9 mouse cellular contexts compared by ENCODE assay signal in the genomic region with DNA sequence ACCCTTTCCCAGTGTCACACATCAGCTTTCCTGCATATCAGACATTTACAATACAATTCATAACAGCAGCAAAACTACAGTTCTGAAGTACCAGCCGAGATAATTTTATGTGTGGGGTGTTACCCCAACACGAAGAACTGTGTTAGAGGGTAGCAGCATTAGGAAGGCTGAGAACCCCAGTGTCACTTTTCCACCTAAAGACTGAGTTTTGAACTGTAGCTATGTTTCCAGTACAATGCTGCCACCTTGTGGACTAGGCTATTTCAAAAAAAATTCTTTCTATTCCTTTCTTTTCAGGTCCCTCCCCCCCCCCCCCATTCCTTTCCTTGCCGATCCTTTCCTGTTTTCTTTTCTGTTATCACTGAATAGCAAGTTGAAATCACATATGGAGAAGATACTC. TPM values are rescaled to one million over a fixed set of nuclear protein-coding genes. Genes with fewer than 3 reads are reported as not detected.
DNase-seq lines count a peak whose midpoint lies in the region; ATAC-seq and TF ChIP-seq lines count a peak whose summit lies in the region.
"Had no signal": no experiment of that assay in that cellular context is flagged by ENCODE, and none has a peak within 500 bp of the region (broad histone marks: within the 10 kb centered on the region; RNA-seq: fewer than 3 reads in every experiment).

No protein-coding gene starts in this region.

- H3K36me3 ChIP-seq in kidney, adult 2 months (ENCODE audit: control insufficient read depth, insufficient read depth, low read length): no peaks in the 10 kb centered on the region
- H3K36me3 ChIP-seq in splenic B cell, adult 2 months (ENCODE audit: control insufficient read depth, insufficient read depth, low read length, poor library complexity, severe bottlenecking): no peaks in the 10 kb centered on the region
- H3K36me3 ChIP-seq: lung, embryonic 15.5 days had no signal

- TF ChIP-seq CTCF in kidney, adult 2 months (conservative IDR thresholded peaks at IDR 0.05; ENCODE audit: insufficient read depth, insufficient read length, low read depth, low read length): peak; percentile 24; the same call in 1 of the 2 replicates

- 14% methylated on average over 3 of the region's 3 CpGs for WGBS in kidney, adult 2 months

- no peaks in the 10 kb centered on the region for H3K4me1 ChIP-seq in kidney, adult 2 months (ENCODE audit: control insufficient read depth, insufficient read depth, low read length)
- H3K4me1 ChIP-seq: lung, embryonic 15.5 days had no signal

- H3K4me3 ChIP-seq in kidney, adult 2 months (ENCODE audit: insufficient read depth, low read depth, low read length): no peak overlapping the region
- H3K4me3 ChIP-seq: lung, embryonic 15.5 days had no signal

- no peak overlapping the region for H3K27ac ChIP-seq in kidney, adult 2 months (ENCODE audit: insufficient read depth, low read depth, low read length)
- H3K27ac ChIP-seq: lung, embryonic 15.5 days had no signal

- DNase-seq in kidney, adult 2 months: peak; percentile 66
- no peak for DNase-seq in kidney, adult 11 months
- peak; percentile 49 for DNase-seq in A20 (ENCODE audit: low read depth, low spot score)
- DNase-seq in cerebellum, postnatal 10 days: peak; percentile 48 to 65
- DNase-seq in layer of hippocampus, postnatal 10 days (ENCODE audit: low spot score in 2 of 2): peak; percentile 17 to 37
- DNase-seq in splenic B cell, adult 2 months (ENCODE audit: low read depth, low spot score): peak; percentile 56
- DNase-seq in right cerebral cortex, postnatal 4 days: no peak

- ATAC-seq in CD4-positive, CD25-positive, alpha-beta regulatory T cell, adult 4 months: peak; percentile 54

- TF ChIP-seq POLR2A in kidney, adult 2 months (IDR thresholded peaks at IDR 0.05; ENCODE audit: low read depth, low read length): no peak

- no peaks in the 10 kb centered on the region for H3K27me3 ChIP-seq in kidney, adult 2 months (replicated peaks; ENCODE audit: control insufficient read depth, insufficient read depth, low read length)
- H3K27me3 ChIP-seq in splenic B cell, adult 2 months (ENCODE audit: control insufficient read depth, insufficient read depth, low read length, poor library complexity, severe bottlenecking): no peaks in the 10 kb centered on the region
- H3K27me3 ChIP-seq: lung, embryonic 15.5 days had no signal

RNA-seq across cellular contexts. Expression of a gene that starts 12.4 kb away (rescaled TPM):
- 0.87 and 1.9 TPM in 2 replicates for polyA plus RNA-seq in kidney, adult 2 months (2012; rRNA removed)
- not detected for polyA plus RNA-seq in CD4-positive, CD25-positive, alpha-beta regulatory T cell, adult 4 months (2017; shearing (Covaris generic))
- total RNA-seq in layer of hippocampus, postnatal 10 days (2021): under 1 TPM; 0.30 to 0.47 TPM

RNA-seq across cellular contexts. Expression of a gene that starts 29.6 kb away (rescaled TPM):
- polyA plus RNA-seq in kidney, adult 2 months (2012; rRNA removed): 3.2 and 3.8 TPM in 2 replicates
- 1 to 10 TPM; 7.7 to 8.3 TPM for polyA plus RNA-seq in CD4-positive, CD25-positive, alpha-beta regulatory T cell, adult 4 months (2017; shearing (Covaris generic))
- total RNA-seq in layer of hippocampus, postnatal 10 days (2021): 1 to 10 TPM; 5.3 to 6.0 TPM

RNA-seq across cellular contexts. Expression of a gene that starts 56.9 kb away (rescaled TPM):
- 54.9 and 57.8 TPM in 2 replicates for polyA plus RNA-seq in kidney, adult 2 months (2012; rRNA removed)
- polyA plus RNA-seq in CD4-positive, CD25-positive, alpha-beta regulatory T cell, adult 4 months (2017; shearing (Covaris generic)): not detected
- total RNA-seq in layer of hippocampus, postnatal 10 days (2021): not detected
- polyA plus RNA-seq: lung, embryonic 15.5 days had no signal

Comparison
In these comparisons a context has a peak if more than half of its experiments do, and no peak if none do; other contexts are left out.
1. DNase-seq: peak in kidney, adult 2 months (single experiment), A20 (single experiment), cerebellum, postnatal 10 days (2 of 2), layer of hippocampus, postnatal 10 days (2 of 2) and splenic B cell, adult 2 months (single experiment); none in kidney, adult 11 months (single experiment) and right cerebral cortex, postnatal 4 days (single experiment).
2. RNA of a gene that starts 56.9 kb away (polyA plus RNA-seq): 54.9 to 57.8 TPM in kidney, adult 2 months; not detected in CD4-positive, CD25-positive, alpha-beta regulatory T cell, adult 4 months; every median in the first group is over 10 times any median in the second.